In the genomic region with DNA sequence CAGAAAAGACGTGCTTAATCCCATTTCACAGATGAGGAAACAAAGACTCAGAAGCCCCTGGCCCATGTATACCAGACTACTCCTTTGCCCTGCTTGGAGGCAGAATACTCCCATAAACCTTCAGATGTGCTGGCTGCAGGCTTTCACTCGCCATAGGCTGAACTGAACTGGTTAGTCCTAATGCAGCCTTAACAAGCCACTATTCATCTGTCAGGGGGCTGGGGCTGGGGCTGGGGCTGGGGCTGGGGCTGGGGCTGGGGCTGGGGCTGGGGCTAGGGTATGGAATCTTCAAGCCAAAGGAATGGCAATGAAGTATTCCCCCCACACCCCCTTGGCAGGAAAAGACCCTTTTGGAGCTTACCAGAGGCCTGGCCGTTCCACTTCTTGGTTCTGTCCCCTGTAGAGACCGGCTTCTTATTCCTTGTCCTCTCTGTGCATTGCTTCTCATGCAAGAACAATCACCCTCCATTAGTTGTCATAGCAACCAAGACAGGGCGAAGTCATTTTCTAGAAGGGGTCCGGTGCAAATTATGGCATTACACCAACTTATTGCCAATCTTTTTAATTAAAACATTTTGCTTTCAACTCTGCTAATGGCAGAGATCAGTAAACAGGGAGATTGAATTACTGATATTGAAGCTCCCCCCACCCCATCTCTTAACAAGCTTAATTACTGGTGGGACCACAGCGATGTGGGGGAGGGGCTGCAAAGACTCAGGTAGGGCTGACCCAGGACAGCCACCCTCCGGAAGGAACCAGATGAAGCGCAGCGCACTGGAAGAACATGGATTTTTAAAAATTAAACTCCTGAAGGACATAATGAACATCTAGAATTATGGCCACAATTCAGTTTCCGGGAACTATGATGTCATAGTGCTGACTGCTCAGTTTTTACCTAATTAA, we compare ENCODE assay signal across 9 mouse cellular contexts.
DNase-seq lines count a peak whose midpoint lies in the region; ATAC-seq lines count a peak whose summit lies in the region.
"Had no signal": no experiment of that assay in that cellular context is flagged by ENCODE, and none has a peak within 500 bp of the region (broad histone marks: within the 10 kb centered on the region; RNA-seq: fewer than 3 reads in every experiment).

No protein-coding gene starts in this region.

- no peaks in the 10 kb centered on the region for H3K4me1 ChIP-seq in hindbrain, embryonic 11.5 days (replicated peaks; ENCODE audit: control insufficient read depth, insufficient read depth, low read length)
- peaks cover 5% of the 10 kb centered on the region; the same call in 1 of the 2 replicates for H3K4me1 ChIP-seq in midbrain, embryonic 16.5 days (ENCODE audit: control insufficient read depth, insufficient read depth, low read length)

- no peaks in the 10 kb centered on the region for H3K9me3 ChIP-seq in hindbrain, embryonic 11.5 days (ENCODE audit: control insufficient read depth, low read length)
- H3K9me3 ChIP-seq in midbrain, embryonic 16.5 days (replicated peaks; ENCODE audit: control insufficient read depth, low read length, poor library complexity, severe bottlenecking), result no peaks in the 10 kb centered on the region
- H3K9me3 ChIP-seq: megakaryocyte, embryonic 14.5 days had no signal

- H3K27ac ChIP-seq in hindbrain, embryonic 11.5 days (ENCODE audit: low read depth, low read length), result no peak overlapping the region
- H3K27ac ChIP-seq in midbrain, embryonic 16.5 days (ENCODE audit: low read length), result peak overlapping the region; percentile 37; the same call in 1 of the 2 replicates

- 50% methylated on average over 11 of the region's 11 CpGs for WGBS in hindbrain, embryonic 11.5 days
- 34% methylated on average over 11 of the region's 11 CpGs for WGBS in midbrain, embryonic 16.5 days

- peak; percentile 59 for ATAC-seq in hindbrain, embryonic 11.5 days (ENCODE audit: low FRiP score)
- peak; percentile 81 for ATAC-seq in midbrain, embryonic 16.5 days

- H3K27me3 ChIP-seq in hindbrain, embryonic 11.5 days (ENCODE audit: control insufficient read depth, insufficient read depth, low read length), result no peaks in the 10 kb centered on the region
- H3K27me3 ChIP-seq in midbrain, embryonic 16.5 days (ENCODE audit: control insufficient read depth, insufficient read depth, low read depth, low read length), result no peaks in the 10 kb centered on the region

- H3K9ac ChIP-seq in hindbrain, embryonic 11.5 days (ENCODE audit: low read depth, low read length), result no peak overlapping the region
- no peak overlapping the region for H3K9ac ChIP-seq in midbrain, embryonic 16.5 days (ENCODE audit: low read depth, low read length)

- DNase-seq in ZHBTc4 (ENCODE audit: low read depth, low spot score) (peak; percentile 23), MN1 (ENCODE audit: low spot score) (no peak)
- DNase-seq in embryo, embryonic 10.5 days (ENCODE audit: low spot score), result peak; percentile 26
- peak; percentile 19 for DNase-seq in hindbrain, embryonic 11.5 days (ENCODE audit: low spot score)
- no peak for DNase-seq in adrenal gland, adult 2 months
- DNase-seq in right cerebral cortex, adult 18-20 months, result no peak
- DNase-seq: thymus, postnatal 36 days had no signal

- H3K4me3 ChIP-seq in hindbrain, embryonic 11.5 days (ENCODE audit: low read depth, low read length), result no peak overlapping the region
- no peak overlapping the region for H3K4me3 ChIP-seq in midbrain, embryonic 16.5 days (ENCODE audit: low read depth, low read length)
- H3K4me3 ChIP-seq: megakaryocyte, embryonic 14.5 days had no signal

- H3K36me3 ChIP-seq in hindbrain, embryonic 11.5 days (ENCODE audit: control insufficient read depth, insufficient read depth, low read length), result no peaks in the 10 kb centered on the region
- no peaks in the 10 kb centered on the region for H3K36me3 ChIP-seq in midbrain, embryonic 16.5 days (ENCODE audit: control insufficient read depth, insufficient read depth, low read length)

- no peak overlapping the region for H3K4me2 ChIP-seq in hindbrain, embryonic 11.5 days (replicated peaks; ENCODE audit: low read depth, low read length)
- no peak overlapping the region for H3K4me2 ChIP-seq in midbrain, embryonic 16.5 days (ENCODE audit: low read length)

Comparison
In these comparisons a context has a peak if more than half of its experiments do, and no peak if none do; other contexts are left out.
1. DNase-seq: peak in ZHBTc4 (single experiment), embryo, embryonic 10.5 days (single experiment) and hindbrain, embryonic 11.5 days (single experiment); none in adrenal gland, adult 2 months (single experiment), MN1 (single experiment) and right cerebral cortex, adult 18-20 months (single experiment).